Mouse (Mus musculus): ENCODE data around the gene Sephs2. TPM values are rescaled to one million over a fixed set of nuclear protein-coding genes. Genes with fewer than 3 reads are reported as not detected.

The Sephs2 gene
- polyA plus RNA-seq, 1 experiment from 2014 or later: 80.4 TPM

DNA sequence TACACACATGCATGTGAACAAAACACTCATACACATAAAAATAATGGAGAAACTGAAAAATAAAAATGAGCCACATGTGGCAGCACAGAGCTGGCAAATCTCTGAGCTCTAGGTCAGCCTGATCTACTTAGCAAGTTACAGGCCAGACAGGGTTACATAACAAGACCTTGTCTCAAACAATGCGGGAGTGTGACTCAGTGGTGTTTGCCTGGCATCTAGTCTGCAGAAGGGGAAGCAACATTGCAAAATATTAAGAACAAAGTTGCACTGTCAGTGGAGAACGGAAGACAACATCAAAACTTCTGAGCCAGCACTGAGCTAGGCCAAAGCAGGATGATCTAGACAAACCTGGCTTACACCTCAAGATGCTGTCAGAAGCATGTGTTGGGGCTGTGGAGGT is 3.6 kb downstream of the Sephs2 start:
- H3K27me3 ChIP-seq: no peaks in the 10 kb centered on the region
- H3K4me2 ChIP-seq (replicated peaks): no peak overlapping the region
- H3K4me1 ChIP-seq: peaks cover 13% of the 10 kb centered on the region; the same call in 1 of the 2 replicates
- no peak for ATAC-seq (ENCODE audit: insufficient number of reproducible peaks, insufficient read depth, low FRiP score, low TSS enrichment)
- H3K36me3 ChIP-seq: peaks cover 24% of the 10 kb centered on the region
- no peak overlapping the region for H3K4me3 ChIP-seq
- WGBS: 90% methylated on average over 2 of the region's 2 CpGs
- peaks cover 5% of the 10 kb centered on the region for H3K9me3 ChIP-seq
- H3K9ac ChIP-seq: no peak overlapping the region
- H3K27ac ChIP-seq: no peak overlapping the region

- 87% methylated on average over 3 of the region's 3 CpGs for WGBS
- Histone ChIP-seq H3K9me3 (peaks cover 5% of the 10 kb centered on the region), H3K27ac (no peak overlapping the region), H3K4me2 (replicated peaks) (no peak overlapping the region), H3K36me3 (no peaks in the 10 kb centered on the region), H3K9ac (no peak overlapping the region), H3K4me1 (0 out of 2 replicates have a peak, but pooled peaks cover 6% of the 10 kb centered on the region), H3K4me3 (no peak overlapping the region), H3K27me3 (no peaks in the 10 kb centered on the region)
- no peak for ATAC-seq (ENCODE audit: insufficient number of reproducible peaks, insufficient read depth, low FRiP score, low TSS enrichment)
Observed at GRCm38 (mm10) chr7:127263526-127263925, 10.3 kb downstream of the Sephs2 start.

DNA sequence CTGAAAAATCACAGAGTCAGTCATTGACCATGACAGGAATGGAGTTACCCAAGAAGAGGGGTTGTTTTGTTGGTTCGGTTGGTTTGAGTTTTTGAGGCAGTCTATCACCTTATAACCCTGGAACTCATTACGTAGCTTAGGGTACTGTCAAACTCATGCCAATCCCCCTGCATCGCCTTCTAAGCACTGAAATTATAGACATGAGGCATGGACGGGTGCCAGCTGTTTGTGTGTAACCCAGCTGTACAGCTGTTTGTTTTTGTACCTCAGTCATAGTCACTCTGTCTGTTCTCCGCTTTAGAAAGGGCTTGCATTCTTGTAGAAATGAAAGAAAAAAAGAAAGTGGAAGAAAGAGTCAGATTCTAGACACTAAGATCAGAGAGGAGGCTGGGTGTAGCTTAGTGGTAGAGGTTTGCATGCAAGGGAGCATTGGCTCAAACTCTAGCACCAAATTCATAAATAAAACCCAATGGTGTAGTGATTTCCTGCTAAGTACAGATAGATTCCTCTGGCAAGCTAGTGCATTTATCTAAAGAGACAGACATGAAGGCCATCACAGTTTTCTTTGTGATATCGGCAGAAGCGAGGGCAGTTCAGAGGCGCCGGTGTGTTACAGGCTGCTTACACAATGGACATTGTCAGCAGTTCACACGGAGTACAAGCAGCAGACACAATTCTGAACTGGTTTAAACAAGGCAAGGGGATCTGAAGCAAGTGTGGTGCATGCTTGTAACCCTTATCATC is 11.5 kb downstream of the Sephs2 start:
- H3K27ac ChIP-seq: no peak overlapping the region
- no peaks in the 10 kb centered on the region for H3K27me3 ChIP-seq
- H3K4me2 ChIP-seq (replicated peaks): no peak overlapping the region
- H3K4me1 ChIP-seq: 0 out of 2 replicates have a peak, but pooled peaks cover 6% of the 10 kb centered on the region
- WGBS: 82% methylated on average over 10 of the region's 10 CpGs
- no peaks in the 10 kb centered on the region for H3K9me3 ChIP-seq
- H3K4me3 ChIP-seq: no peak overlapping the region
- no peak for ATAC-seq (ENCODE audit: insufficient number of reproducible peaks, insufficient read depth, low FRiP score, low TSS enrichment)
- no peaks in the 10 kb centered on the region for H3K36me3 ChIP-seq
- H3K9ac ChIP-seq: no peak overlapping the region

- peak; percentile 97 for ATAC-seq (ENCODE audit: insufficient number of reproducible peaks, insufficient read depth, low FRiP score, low TSS enrichment)
- H3K9ac ChIP-seq: peak within 1 kb of the TSS; percentile 67
- H3K36me3 ChIP-seq: peaks cover 11% of the 10 kb centered on the region; the same call in 1 of the 2 replicates
- no peaks in the 10 kb centered on the region for H3K9me3 ChIP-seq
- no peaks in the 10 kb centered on the region for H3K27me3 ChIP-seq
- H3K27ac ChIP-seq: no peak within 1 kb of the TSS
- H3K4me3 ChIP-seq: peak within 1 kb of the TSS; percentile 57
- H3K4me2 ChIP-seq (replicated peaks): peak within 1 kb of the TSS; percentile 60
- H3K4me1 ChIP-seq: 0 out of 2 replicates have a peak, but pooled peaks cover 6% of the 10 kb centered on the region
- under 1% methylated on average over 50 of the region's 50 CpGs for WGBS
Observed at GRCm38 (mm10) chr7:127260309-127261111, 13.3 kb downstream of the Sephs2 start, which contains the start of gene Dctpp1. Gene Dctpp1, minus strand, starts transcription at chr7:127260709.

- H3K27ac ChIP-seq: no peak overlapping the region
- no peak for ATAC-seq (ENCODE audit: insufficient number of reproducible peaks, insufficient read depth, low FRiP score, low TSS enrichment)
- H3K4me1 ChIP-seq: 0 out of 2 replicates have a peak, but pooled peaks cover 6% of the 10 kb centered on the region
- WGBS: 75% methylated on average over 8 of the region's 8 CpGs
- H3K9ac ChIP-seq: peak overlapping the region; percentile 67
- H3K9me3 ChIP-seq: no peaks in the 10 kb centered on the region
- H3K4me2 ChIP-seq (replicated peaks): peak overlapping the region; percentile 60
- no peaks in the 10 kb centered on the region for H3K27me3 ChIP-seq
- H3K36me3 ChIP-seq: peaks cover 11% of the 10 kb centered on the region; the same call in 1 of the 2 replicates
- H3K4me3 ChIP-seq: peak overlapping the region; percentile 57
Observed at GRCm38 (mm10) chr7:127259186-127259905, 14.5 kb downstream of the Sephs2 start.

DNA sequence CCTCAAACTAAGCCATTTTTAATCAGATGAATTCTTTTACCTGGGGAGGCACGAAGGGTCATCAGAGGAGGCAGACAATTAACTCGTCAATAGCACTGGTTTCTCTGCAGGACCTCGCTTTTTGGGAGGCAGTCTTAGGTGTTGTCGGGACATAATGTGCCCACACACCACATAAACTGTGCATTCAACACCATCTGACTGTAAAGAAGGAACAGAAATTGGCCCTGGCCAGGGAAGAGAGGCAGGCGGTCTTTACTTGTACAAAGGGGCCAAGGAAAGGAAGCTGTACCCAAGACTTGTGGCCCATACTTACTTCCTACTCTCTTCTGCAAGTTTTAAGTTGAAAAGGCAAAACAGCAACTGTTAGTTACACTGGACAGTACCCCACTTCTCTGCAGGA is 17.3 kb downstream of the Sephs2 start:
- WGBS: 90% methylated on average over 5 of the region's 5 CpGs
- H3K27me3 ChIP-seq: no peaks in the 10 kb centered on the region
- H3K27ac ChIP-seq: no peak overlapping the region
- no peak overlapping the region for H3K4me3 ChIP-seq
- H3K9ac ChIP-seq: no peak overlapping the region
- no peak overlapping the region for H3K4me2 ChIP-seq (replicated peaks)
- H3K4me1 ChIP-seq: peaks cover 10% of the 10 kb centered on the region; the same call in 1 of the 2 replicates
- H3K9me3 ChIP-seq: no peaks in the 10 kb centered on the region
- no peak for ATAC-seq (ENCODE audit: insufficient number of reproducible peaks, insufficient read depth, low FRiP score, low TSS enrichment)
- H3K36me3 ChIP-seq: peaks cover 11% of the 10 kb centered on the region; the same call in 1 of the 2 replicates

DNA sequence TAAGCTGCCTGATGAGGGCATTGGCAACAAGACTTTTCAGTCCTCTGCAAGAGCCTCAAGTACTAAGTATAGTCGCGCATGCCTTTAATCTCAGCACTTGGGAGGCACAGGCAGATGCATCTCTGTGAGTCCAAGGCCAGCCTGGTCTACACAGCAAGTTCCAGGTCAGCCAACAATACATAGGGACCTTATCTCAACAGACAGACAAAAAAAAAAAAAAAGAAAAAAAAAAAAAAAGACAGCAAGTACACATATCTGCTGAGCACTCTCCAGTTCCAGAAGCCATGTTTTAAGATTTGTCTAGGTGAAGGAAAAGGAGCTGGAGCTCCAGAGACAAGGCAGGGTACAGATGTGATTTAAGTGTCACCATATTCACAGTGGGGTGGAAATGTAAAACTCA is 17.9 kb downstream of the Sephs2 start:
- Histone ChIP-seq H3K4me1 (peaks cover 10% of the 10 kb centered on the region; the same call in 1 of the 2 replicates), H3K27ac (no peak overlapping the region), H3K36me3 (peaks cover 14% of the 10 kb centered on the region; the same call in 1 of the 2 replicates), H3K27me3 (no peaks in the 10 kb centered on the region), H3K4me2 (replicated peaks) (no peak overlapping the region), H3K4me3 (no peak overlapping the region), H3K9ac (no peak overlapping the region), H3K9me3 (no peaks in the 10 kb centered on the region)
- WGBS: 86% methylated on average over 2 of the region's 2 CpGs
- no peak for ATAC-seq (ENCODE audit: insufficient number of reproducible peaks, insufficient read depth, low FRiP score, low TSS enrichment)

- Histone ChIP-seq H3K9me3 (no peaks in the 10 kb centered on the region), H3K4me3 (peak overlapping the region; percentile 55), H3K27ac (0 out of 2 replicates have a peak overlapping the region, but pooled peaks have one; percentile 90), H3K4me2 (replicated peaks) (peak overlapping the region; percentile 80), H3K36me3 (peaks cover 16% of the 10 kb centered on the region), H3K4me1 (peaks cover 10% of the 10 kb centered on the region; the same call in 1 of the 2 replicates), H3K27me3 (no peaks in the 10 kb centered on the region), H3K9ac (peak overlapping the region; percentile 70)
- ATAC-seq (ENCODE audit: insufficient number of reproducible peaks, insufficient read depth, low FRiP score, low TSS enrichment): no peak
- WGBS: 30% methylated on average over 4 of the region's 4 CpGs
Observed at GRCm38 (mm10) chr7:127255008-127255407, 18.8 kb downstream of the Sephs2 start.

DNA sequence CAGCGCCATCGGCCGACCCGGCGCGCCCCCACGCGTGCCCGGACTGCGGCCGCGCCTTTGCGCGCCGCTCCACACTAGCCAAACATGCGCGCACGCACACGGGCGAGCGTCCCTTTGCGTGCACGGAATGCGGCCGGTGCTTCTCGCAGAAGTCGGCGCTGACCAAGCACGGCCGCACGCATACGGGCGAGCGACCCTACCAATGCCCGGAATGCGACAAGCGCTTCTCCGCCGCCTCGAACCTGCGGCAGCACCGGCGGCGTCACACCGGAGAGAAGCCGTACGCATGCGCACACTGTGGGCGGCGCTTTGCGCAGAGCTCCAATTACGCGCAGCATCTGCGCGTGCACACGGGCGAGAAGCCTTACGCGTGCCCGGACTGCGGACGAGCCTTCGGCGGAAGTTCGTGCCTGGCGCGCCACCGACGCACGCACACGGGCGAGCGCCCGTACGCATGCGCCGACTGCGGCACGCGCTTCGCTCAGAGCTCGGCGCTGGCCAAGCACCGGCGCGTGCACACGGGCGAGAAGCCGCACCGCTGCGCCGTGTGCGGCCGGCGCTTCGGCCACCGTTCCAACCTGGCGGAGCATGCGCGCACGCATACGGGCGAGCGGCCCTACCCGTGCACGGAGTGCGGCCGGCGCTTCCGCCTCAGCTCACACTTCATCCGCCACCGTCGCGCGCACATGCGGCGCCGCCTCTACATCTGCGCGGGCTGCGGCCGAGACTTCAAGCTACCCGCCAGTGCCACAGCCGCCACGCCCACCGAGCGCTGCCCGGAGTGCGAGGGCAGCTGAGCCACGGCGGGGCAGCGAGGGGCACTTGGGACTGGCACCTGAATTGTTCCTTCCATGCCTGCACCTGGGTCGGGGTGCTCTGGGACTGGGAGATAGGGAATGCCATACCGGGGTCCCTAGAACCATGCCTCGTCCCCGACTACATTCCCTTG is 19.8 kb downstream of the Sephs2 start:
- ATAC-seq (ENCODE audit: insufficient number of reproducible peaks, insufficient read depth, low FRiP score, low TSS enrichment): peak; percentile 97
- peaks cover 25% of the 10 kb centered on the region for H3K36me3 ChIP-seq
- H3K4me3 ChIP-seq: peak overlapping the region; percentile 55
- under 1% methylated on average over 135 of the region's 136 CpGs for WGBS
- peak overlapping the region; percentile 80 for H3K4me2 ChIP-seq (replicated peaks)
- H3K9ac ChIP-seq: peak overlapping the region; percentile 70
- H3K4me1 ChIP-seq: peaks cover 5% of the 10 kb centered on the region; the same call in 1 of the 2 replicates
- H3K9me3 ChIP-seq: no peaks in the 10 kb centered on the region
- peak overlapping the region; percentile 90 for H3K27ac ChIP-seq
- H3K27me3 ChIP-seq: no peaks in the 10 kb centered on the region

GRCm38 (mm10) chr7:127253341-127253740 is 20.5 kb downstream of the Sephs2 start:
- WGBS: 79% methylated on average over 6 of the region's 6 CpGs

More at GRCm38 (mm10) chr7:127253341-127253740, 20.5 kb downstream of the Sephs2 start:
- H3K9me3 ChIP-seq: no peaks in the 10 kb centered on the region
- peak overlapping the region; percentile 90 for H3K27ac ChIP-seq
- peaks cover 5% of the 10 kb centered on the region; the same call in 1 of the 2 replicates for H3K4me1 ChIP-seq
- peaks cover 29% of the 10 kb centered on the region for H3K36me3 ChIP-seq
- H3K9ac ChIP-seq: peak overlapping the region; percentile 70
- no peaks in the 10 kb centered on the region for H3K27me3 ChIP-seq
- peak overlapping the region; percentile 55 for H3K4me3 ChIP-seq
- ATAC-seq (ENCODE audit: insufficient number of reproducible peaks, insufficient read depth, low FRiP score, low TSS enrichment): no peak
- H3K4me2 ChIP-seq (replicated peaks): peak overlapping the region; percentile 80

Data from embryonic facial prominence, embryonic 12.5 days (tissue).